Mouse (Mus musculus): ENCODE data around the gene Prdx6. TPM values are rescaled to one million over a fixed set of nuclear protein-coding genes. Genes with fewer than 3 reads are reported as not detected.

Gene Prdx6
- polyA plus RNA-seq, 1 experiment from 2014 or later = 278 TPM

DNA sequence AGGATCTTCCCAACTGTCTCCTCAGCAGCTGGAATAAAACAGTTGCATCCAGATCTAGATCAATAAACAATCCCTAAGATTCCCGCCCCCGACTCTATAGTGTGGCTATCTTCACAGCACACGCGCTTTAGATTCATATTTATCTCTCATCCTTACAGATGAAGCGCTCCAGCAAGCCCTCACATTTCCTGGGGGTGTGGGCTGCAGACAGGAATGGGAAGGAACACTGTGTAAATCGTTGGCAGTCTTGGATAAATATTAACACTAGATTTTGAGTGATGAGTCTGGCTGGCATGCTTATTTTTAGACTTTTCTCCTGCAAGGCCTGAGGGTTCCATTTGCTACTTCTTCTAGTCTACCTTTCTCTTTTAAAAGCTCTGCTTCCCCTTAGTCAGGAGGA, 1.6 kb downstream of the Prdx6 start:
- no peaks in the 10 kb centered on the region for H3K9me3 ChIP-seq (ENCODE audit: control insufficient read depth, low read length)
- 8% methylated on average over 6 of the region's 6 CpGs for WGBS
- peak overlapping the region; percentile 92 for H3K4me3 ChIP-seq (ENCODE audit: low read depth, low read length)
- H3K27me3 ChIP-seq (ENCODE audit: control insufficient read depth, insufficient read depth, low read length) = no peaks in the 10 kb centered on the region
- no peak for ATAC-seq (ENCODE audit: low FRiP score, low TSS enrichment)
- TF ChIP-seq CTCF (IDR thresholded peaks at IDR 0.05; ENCODE audit: low read depth) (no peak), EP300 (optimal IDR thresholded peaks at IDR 0.05) (no peak)
- H3K9ac ChIP-seq (ENCODE audit: low read length) = no peak overlapping the region; the same call in 1 of the 2 replicates
- no peak overlapping the region for H3K27ac ChIP-seq (replicated peaks)
- no peaks in the 10 kb centered on the region for H3K36me3 ChIP-seq (ENCODE audit: control insufficient read depth, insufficient read depth, low read length)
- H3K4me1 ChIP-seq (replicated peaks; ENCODE audit: control insufficient read depth, insufficient read depth) = peaks cover 3% of the 10 kb centered on the region
- DNase-seq (ENCODE audit: low spot score) = no peak
- peak overlapping the region; percentile 98 for H3K4me2 ChIP-seq (replicated peaks; ENCODE audit: low read depth)

GRCm38 (mm10) chr1:161248685-161249084, 2.3 kb downstream of the Prdx6 start:
- ATAC-seq (ENCODE audit: low FRiP score, low TSS enrichment) (no peak), DNase-seq (ENCODE audit: low spot score) (no peak)
- Histone ChIP-seq H3K9me3 (ENCODE audit: control insufficient read depth, low read length) (no peaks in the 10 kb centered on the region), H3K4me2 (replicated peaks; ENCODE audit: low read depth) (peak overlapping the region; percentile 98), H3K4me3 (ENCODE audit: low read depth, low read length) (no peak overlapping the region), H3K27me3 (ENCODE audit: control insufficient read depth, insufficient read depth, low read length) (no peaks in the 10 kb centered on the region), H3K27ac (replicated peaks) (no peak overlapping the region), H3K4me1 (replicated peaks; ENCODE audit: control insufficient read depth, insufficient read depth) (peaks cover 3% of the 10 kb centered on the region), H3K9ac (ENCODE audit: low read length) (no peak overlapping the region), H3K36me3 (ENCODE audit: control insufficient read depth, insufficient read depth, low read length) (peaks cover 7% of the 10 kb centered on the region; the same call in 1 of the 2 replicates)
- 54% methylated on average over 7 of the region's 7 CpGs for WGBS
- TF ChIP-seq EP300 (optimal IDR thresholded peaks at IDR 0.05) = no peak
- no peak for TF ChIP-seq CTCF (IDR thresholded peaks at IDR 0.05; ENCODE audit: low read depth)

DNA sequence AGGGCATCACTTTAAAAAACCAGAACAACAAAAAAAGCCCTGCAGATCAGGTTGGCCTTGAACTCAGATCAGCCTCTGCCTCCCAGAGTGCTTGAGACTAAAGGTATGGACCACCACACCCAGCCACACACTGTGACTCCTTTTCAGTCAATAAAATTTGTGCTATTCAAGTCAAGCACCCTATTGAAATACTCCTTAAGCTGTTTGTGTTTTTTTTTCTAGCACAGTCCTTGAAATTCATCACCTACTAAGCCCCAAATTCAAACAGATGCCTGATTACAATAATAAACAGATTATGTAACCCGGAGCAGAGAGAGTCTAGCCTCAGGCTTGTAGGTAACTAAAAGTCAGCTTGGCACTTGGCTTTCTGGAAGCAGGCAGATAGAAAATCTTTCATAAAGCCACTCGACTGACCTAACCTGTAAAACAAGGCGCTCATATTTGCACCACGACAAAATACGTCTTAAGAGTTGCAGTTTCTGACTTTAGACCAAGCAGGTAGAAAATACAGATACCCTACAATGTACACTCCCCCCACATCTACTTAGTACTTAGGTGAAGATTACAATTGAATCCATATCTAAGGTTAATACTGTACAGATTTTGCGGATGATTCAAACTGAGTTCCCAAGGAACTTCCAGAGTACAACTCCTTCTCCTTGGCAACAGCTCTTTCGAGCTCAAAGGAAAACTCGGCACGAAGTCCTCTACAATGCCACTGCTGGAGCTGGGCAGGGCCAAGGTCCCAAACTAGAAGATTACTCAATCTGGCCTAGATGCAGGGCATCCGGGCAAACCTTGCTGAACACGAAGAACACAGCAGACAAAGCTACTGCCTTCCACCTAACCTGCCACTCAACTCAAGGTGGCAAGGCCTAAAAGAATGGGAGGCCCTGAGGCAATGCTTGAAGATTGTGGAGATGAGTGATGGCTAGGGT, 3.1 kb downstream of the Prdx6 start:
- Histone ChIP-seq H3K27ac (replicated peaks) (peak overlapping the region; percentile 41; the same call in 1 of the 2 replicates), H3K9ac (ENCODE audit: low read length) (no peak overlapping the region), H3K4me2 (replicated peaks; ENCODE audit: low read depth) (no peak overlapping the region), H3K9me3 (ENCODE audit: control insufficient read depth, low read length) (no peaks in the 10 kb centered on the region), H3K4me1 (replicated peaks; ENCODE audit: control insufficient read depth, insufficient read depth) (peaks cover 3% of the 10 kb centered on the region), H3K4me3 (ENCODE audit: low read depth, low read length) (no peak overlapping the region), H3K36me3 (ENCODE audit: control insufficient read depth, insufficient read depth, low read length) (peaks cover 10% of the 10 kb centered on the region; the same call in 1 of the 2 replicates), H3K27me3 (ENCODE audit: control insufficient read depth, insufficient read depth, low read length) (no peaks in the 10 kb centered on the region)
- WGBS = 52% methylated on average over 11 of the region's 11 CpGs
- TF ChIP-seq EP300 (optimal IDR thresholded peaks at IDR 0.05) (no peak), CTCF (IDR thresholded peaks at IDR 0.05; ENCODE audit: low read depth) (no peak)
- DNase-seq (ENCODE audit: low spot score) (no peak), ATAC-seq (ENCODE audit: low FRiP score, low TSS enrichment) (no peak)

DNA sequence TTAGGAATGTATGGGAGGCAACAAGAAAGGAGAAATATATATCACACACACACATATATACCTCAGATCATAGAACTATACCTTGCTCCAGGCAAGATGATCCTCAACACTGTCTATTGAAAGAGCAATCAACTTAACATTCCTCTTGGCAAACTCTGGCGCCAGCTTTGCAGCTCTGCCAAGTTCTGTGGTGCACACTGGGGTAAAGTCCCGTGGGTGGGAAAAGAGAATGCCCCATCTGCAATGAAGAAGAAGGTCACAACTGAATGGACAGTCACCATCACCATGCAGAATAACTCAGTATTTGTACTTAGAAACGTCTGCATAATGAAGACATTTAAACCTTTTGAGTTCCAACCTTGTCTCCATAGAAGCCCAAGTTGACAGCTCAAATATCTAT, 3.8 kb downstream of the Prdx6 start:
- ATAC-seq (ENCODE audit: low FRiP score, low TSS enrichment) (no peak), DNase-seq (ENCODE audit: low spot score) (no peak)
- Histone ChIP-seq H3K36me3 (ENCODE audit: control insufficient read depth, insufficient read depth, low read length) (peaks cover 17% of the 10 kb centered on the region; the same call in 1 of the 2 replicates), H3K4me3 (ENCODE audit: low read depth, low read length) (no peak overlapping the region), H3K4me1 (replicated peaks; ENCODE audit: control insufficient read depth, insufficient read depth) (peaks cover 3% of the 10 kb centered on the region), H3K9me3 (ENCODE audit: control insufficient read depth, low read length) (no peaks in the 10 kb centered on the region), H3K27me3 (ENCODE audit: control insufficient read depth, insufficient read depth, low read length) (no peaks in the 10 kb centered on the region), H3K4me2 (replicated peaks; ENCODE audit: low read depth) (no peak overlapping the region), H3K27ac (replicated peaks) (no peak overlapping the region), H3K9ac (ENCODE audit: low read length) (no peak overlapping the region)
- no peak for TF ChIP-seq EP300 (optimal IDR thresholded peaks at IDR 0.05)
- no peak for TF ChIP-seq CTCF (IDR thresholded peaks at IDR 0.05; ENCODE audit: low read depth)
- 79% methylated on average over 3 of the region's 3 CpGs for WGBS

- ATAC-seq (ENCODE audit: low FRiP score, low TSS enrichment) (no peak), DNase-seq (ENCODE audit: low spot score) (no peak)
- 97% methylated on average over 4 of the region's 4 CpGs for WGBS
- TF ChIP-seq CTCF (IDR thresholded peaks at IDR 0.05; ENCODE audit: low read depth) (no peak), EP300 (optimal IDR thresholded peaks at IDR 0.05) (no peak)
- Histone ChIP-seq H3K4me1 (replicated peaks; ENCODE audit: control insufficient read depth, insufficient read depth) (no peaks in the 10 kb centered on the region), H3K36me3 (ENCODE audit: control insufficient read depth, insufficient read depth, low read length) (peaks cover 15% of the 10 kb centered on the region), H3K4me2 (replicated peaks; ENCODE audit: low read depth) (no peak overlapping the region), H3K27ac (replicated peaks) (no peak overlapping the region), H3K27me3 (ENCODE audit: control insufficient read depth, insufficient read depth, low read length) (no peaks in the 10 kb centered on the region), H3K4me3 (ENCODE audit: low read depth, low read length) (no peak overlapping the region), H3K9me3 (ENCODE audit: control insufficient read depth, low read length) (no peaks in the 10 kb centered on the region), H3K9ac (ENCODE audit: low read length) (no peak overlapping the region)
Measured at GRCm38 (mm10) chr1:161237750-161238149, 13.3 kb downstream of the Prdx6 start.

DNA sequence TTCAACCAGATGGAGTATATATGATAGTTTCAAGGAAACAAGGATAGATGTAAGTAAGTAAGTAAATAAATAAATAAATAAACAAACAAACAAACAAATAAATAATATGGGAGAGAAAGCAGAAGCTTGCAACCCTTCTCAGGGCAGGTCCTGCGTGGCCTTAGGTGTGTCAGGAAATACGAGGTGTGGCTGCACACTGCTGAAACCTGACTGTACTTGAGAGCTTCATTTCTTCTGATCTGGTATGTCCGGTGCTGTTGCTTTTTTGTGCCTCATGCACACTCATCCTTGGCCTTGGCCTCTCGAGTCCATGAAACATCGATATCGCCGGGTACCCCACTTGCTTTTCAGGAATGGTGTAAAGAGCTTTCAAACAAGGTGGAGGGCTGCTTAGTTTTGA, 13.7 kb downstream of the Prdx6 start:
- Histone ChIP-seq H3K9me3 (ENCODE audit: control insufficient read depth, low read length) (no peaks in the 10 kb centered on the region), H3K36me3 (ENCODE audit: control insufficient read depth, insufficient read depth, low read length) (peaks cover 11% of the 10 kb centered on the region), H3K4me3 (ENCODE audit: low read depth, low read length) (no peak overlapping the region), H3K27me3 (ENCODE audit: control insufficient read depth, insufficient read depth, low read length) (no peaks in the 10 kb centered on the region), H3K4me1 (replicated peaks; ENCODE audit: control insufficient read depth, insufficient read depth) (no peaks in the 10 kb centered on the region), H3K9ac (ENCODE audit: low read length) (no peak overlapping the region), H3K4me2 (replicated peaks; ENCODE audit: low read depth) (no peak overlapping the region), H3K27ac (replicated peaks) (no peak overlapping the region)
- no peak for DNase-seq (ENCODE audit: low spot score)
- ATAC-seq (ENCODE audit: low FRiP score, low TSS enrichment) = no peak
- WGBS = 76% methylated on average over 7 of the region's 7 CpGs
- TF ChIP-seq CTCF (IDR thresholded peaks at IDR 0.05; ENCODE audit: low read depth) = no peak
- TF ChIP-seq EP300 (optimal IDR thresholded peaks at IDR 0.05) = no peak

Measured in stomach, postnatal 0 days (tissue).